Mouse (Mus musculus) liver, embryonic 14.5 days (tissue): ENCODE data around the gene Ajuba.

Source experiments
- CTCF ChIP-seq: IDR thresholded peaks from 2 replicates; pipeline ENCODE4 v1.5.1; 2016; ENCODE audit warnings: antibody characterized with exemption, low read depth, control low read depth
- EP300 ChIP-seq: IDR thresholded peaks from 2 replicates; pipeline ENCODE4 v1.6.1; 2016; ENCODE audit warnings: antibody characterized with exemption, low read depth

DNA sequence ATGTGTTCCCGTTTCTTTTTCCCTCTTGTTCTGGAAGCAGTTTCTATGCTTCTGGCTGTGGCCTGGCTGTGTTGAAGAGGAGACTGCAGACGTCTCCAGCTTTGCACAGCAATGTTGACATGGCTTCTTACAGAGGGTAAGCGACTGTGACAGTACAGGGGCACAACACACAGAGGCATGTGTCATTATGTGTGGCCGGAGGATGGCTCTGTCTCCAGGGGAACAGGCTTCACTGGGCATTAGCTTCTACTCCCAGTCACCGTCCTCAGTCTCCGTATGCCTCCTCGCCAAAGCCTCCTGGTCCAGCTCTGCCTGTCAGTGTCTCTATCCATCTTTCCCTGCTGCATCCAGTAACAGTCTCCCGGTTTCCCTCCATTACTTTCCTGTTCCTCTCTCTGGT is 29.9 kb upstream of the Ajuba start:
- TF ChIP-seq CTCF, result no peak
- no peak for TF ChIP-seq EP300
